Mouse (Mus musculus) hindbrain, embryonic 12.5 days (tissue): ENCODE measurements at regions not wholly inside any gene's neighbourhood (a gene's known extent, or its start where the extent isn't known, plus 50 kb on each side); places are given as distances from the start of the nearest gene placed in this dataset.
A peak's percentile ranks its signal among the peaks of the same experiment; 100 is the strongest.

Source experiments
- ATAC-seq: fragments of 200-750 bp; cut with Nextera tagmentation; 2 replicates; pipeline ENCODE4 v1.8.0; 2017; ENCODE audit warnings: moderate TSS enrichment; ENCODE audit not compliant: low FRiP score
- H3K27ac ChIP-seq: fragments of 300-500 bp; sonication (generic); 2 replicates; pipeline ENCODE4 v1.5.1; 2016; ENCODE audit warnings: mild to moderate bottlenecking
- H3K27me3 ChIP-seq: fragments of 300-500 bp; sonication (generic); 2 replicates; pipeline ENCODE4 v1.6.1; 2016; ENCODE audit warnings: mild to moderate bottlenecking
- H3K36me3 ChIP-seq: fragments of 300-500 bp; sonication (generic); 2 replicates; pipeline ENCODE4 v1.6.1; 2016; ENCODE audit warnings: mild to moderate bottlenecking
- H3K4me1 ChIP-seq: fragments of 300-500 bp; sonication (generic); 2 replicates; pipeline ENCODE4 v1.6.1; 2016
- H3K4me2 ChIP-seq: fragments of 300-500 bp; sonication (generic); replicated peaks from 2 replicates; pipeline ENCODE4 v1.6.1; 2016; ENCODE audit warnings: mild to moderate bottlenecking
- H3K4me3 ChIP-seq: fragments of 300-500 bp; sonication (generic); 2 replicates; pipeline ENCODE4 v1.5.1; 2016; ENCODE audit warnings: mild to moderate bottlenecking
- H3K9ac ChIP-seq: fragments of 300-500 bp; sonication (generic); 2 replicates; pipeline ENCODE4 v1.6.1; 2016; ENCODE audit warnings: mild to moderate bottlenecking, moderate library complexity
- H3K9me3 ChIP-seq: fragments of 300-500 bp; sonication (generic); replicated peaks from 2 replicates; pipeline ENCODE4 v1.6.1; 2016; ENCODE audit warnings: mild to moderate bottlenecking
- WGBS: fragments of 180-500 bp; shearing (Covaris S2); methylation state at CpG from one replicate; pipeline ENCODE4 v1.1.7; 2016; 5-methylcytosine and 5-hydroxymethylcytosine counted together

DNA sequence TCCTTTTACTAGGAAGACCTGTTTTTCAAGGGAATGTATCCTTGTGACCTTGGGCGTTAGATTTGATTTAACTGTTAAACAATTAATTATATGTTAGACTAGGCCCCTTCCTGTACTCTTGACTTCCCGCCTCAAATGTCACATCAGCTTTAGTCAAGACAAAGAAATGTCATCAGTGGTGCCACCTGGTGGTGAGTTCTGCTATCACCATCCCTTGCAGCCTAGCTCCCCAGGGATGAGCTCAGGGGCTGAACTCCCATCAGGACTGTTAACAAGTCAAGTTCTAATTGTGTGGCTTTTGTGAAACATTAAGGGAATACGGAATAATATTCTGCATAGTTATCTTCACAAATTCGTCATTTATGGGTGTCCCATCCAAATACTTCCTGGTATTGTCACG, 436.8 kb downstream of the Fut8 start:
- H3K36me3 ChIP-seq = no peaks in the 10 kb centered on the region
- no peak overlapping the region for H3K9ac ChIP-seq
- H3K27ac ChIP-seq = no peak overlapping the region
- 80% methylated on average over 5 of the region's 5 CpGs for WGBS
- H3K4me1 ChIP-seq = peaks cover 17% of the 10 kb centered on the region
- no peak overlapping the region for H3K4me3 ChIP-seq
- H3K4me2 ChIP-seq = no peak overlapping the region
- no peak for ATAC-seq
- H3K9me3 ChIP-seq = no peaks in the 10 kb centered on the region
- H3K27me3 ChIP-seq = no peaks in the 10 kb centered on the region

DNA sequence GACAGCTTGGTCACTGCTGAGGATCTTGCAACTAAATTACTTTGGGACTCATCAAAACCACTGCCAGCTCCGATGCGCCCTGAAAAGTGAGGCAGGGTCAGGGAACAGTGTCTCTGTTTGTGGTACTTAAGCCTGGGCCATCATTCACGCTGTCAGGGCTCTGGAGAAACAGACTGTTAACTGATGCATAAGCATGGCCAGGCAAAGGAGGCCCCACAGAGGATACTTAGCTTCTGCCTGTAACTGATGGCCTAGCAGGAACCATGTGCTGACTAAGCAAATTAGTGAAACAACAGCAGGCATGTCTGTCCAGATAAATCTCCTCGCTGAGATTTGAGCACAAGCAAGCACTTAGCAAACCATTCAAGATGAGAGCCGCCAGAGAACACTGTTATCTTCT, 440.1 kb downstream of the Fut8 start:
- Histone ChIP-seq H3K27me3 (no peaks in the 10 kb centered on the region), H3K4me3 (no peak overlapping the region), H3K27ac (peak overlapping the region; percentile 26; the same call in 1 of the 2 replicates), H3K9me3 (no peaks in the 10 kb centered on the region), H3K4me1 (peaks cover 11% of the 10 kb centered on the region), H3K36me3 (no peaks in the 10 kb centered on the region), H3K9ac (no peak overlapping the region), H3K4me2 (no peak overlapping the region)
- ATAC-seq = peak; percentile 67
- 40% methylated on average over 5 of the region's 5 CpGs for WGBS

DNA sequence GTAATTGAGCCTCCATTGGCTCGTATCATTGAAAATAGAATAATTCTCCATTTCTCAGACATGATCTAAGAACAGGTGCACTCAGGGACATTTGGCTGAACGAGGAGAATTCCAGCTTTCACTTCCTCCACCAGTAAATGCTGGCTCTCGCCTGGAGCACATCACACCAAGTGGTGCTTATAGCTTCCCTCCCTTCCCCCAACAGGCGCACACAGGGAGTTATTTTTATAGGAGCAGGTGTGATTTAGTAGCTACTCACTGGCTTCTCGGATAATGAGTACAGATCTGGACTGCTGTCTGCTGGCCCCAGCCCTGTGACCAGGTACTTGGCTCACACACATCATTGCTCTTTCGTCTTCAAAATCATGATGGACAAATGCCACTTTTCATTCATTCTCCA, 456.2 kb downstream of the Fut8 start:
- H3K4me3 ChIP-seq = no peak overlapping the region
- H3K27ac ChIP-seq = no peak overlapping the region
- H3K4me1 ChIP-seq = peaks cover 11% of the 10 kb centered on the region; the same call in 1 of the 2 replicates
- ATAC-seq = no peak
- no peak overlapping the region for H3K4me2 ChIP-seq
- WGBS = 72% methylated on average over 6 of the region's 6 CpGs
- H3K36me3 ChIP-seq = no peaks in the 10 kb centered on the region
- no peaks in the 10 kb centered on the region for H3K27me3 ChIP-seq
- H3K9me3 ChIP-seq = no peaks in the 10 kb centered on the region
- no peak overlapping the region for H3K9ac ChIP-seq

DNA sequence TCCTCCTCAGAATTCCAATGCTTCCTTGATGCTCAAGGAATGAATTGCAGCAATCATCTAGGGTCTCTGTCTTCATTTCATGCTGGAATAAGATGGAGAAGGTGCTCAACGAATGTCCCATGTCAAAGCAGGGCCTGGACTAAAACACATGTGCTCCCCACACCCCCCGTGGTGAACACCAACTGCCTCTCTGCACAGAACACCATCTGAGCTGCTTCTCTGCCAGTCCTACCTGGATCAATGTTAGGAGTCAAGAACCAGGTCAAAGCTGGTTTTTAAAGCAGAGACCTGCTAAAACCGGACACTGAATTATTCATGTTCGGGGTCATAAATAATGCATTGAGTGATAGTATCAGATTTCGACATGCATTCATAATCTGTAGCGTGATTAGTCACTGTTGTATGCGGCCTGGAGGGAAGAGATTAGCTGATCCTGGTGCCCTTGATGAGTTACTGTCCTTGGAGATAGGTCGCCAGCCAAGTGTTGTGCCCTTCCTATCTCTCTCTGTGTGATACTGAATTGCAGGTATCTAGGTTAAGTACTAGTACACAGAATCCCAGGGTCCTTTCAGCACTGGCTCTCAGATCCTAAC, 458.2 kb downstream of the Fut8 start:
- no peaks in the 10 kb centered on the region for H3K27me3 ChIP-seq
- H3K27ac ChIP-seq = no peak overlapping the region
- 61% methylated on average over 8 of the region's 8 CpGs for WGBS
- H3K4me2 ChIP-seq = no peak overlapping the region
- peaks cover 15% of the 10 kb centered on the region for H3K4me1 ChIP-seq
- no peak overlapping the region for H3K9ac ChIP-seq
- no peaks in the 10 kb centered on the region for H3K9me3 ChIP-seq
- no peaks in the 10 kb centered on the region for H3K36me3 ChIP-seq
- peak; percentile 68; the same call in 1 of the 2 replicates for ATAC-seq
- no peak overlapping the region for H3K4me3 ChIP-seq

DNA sequence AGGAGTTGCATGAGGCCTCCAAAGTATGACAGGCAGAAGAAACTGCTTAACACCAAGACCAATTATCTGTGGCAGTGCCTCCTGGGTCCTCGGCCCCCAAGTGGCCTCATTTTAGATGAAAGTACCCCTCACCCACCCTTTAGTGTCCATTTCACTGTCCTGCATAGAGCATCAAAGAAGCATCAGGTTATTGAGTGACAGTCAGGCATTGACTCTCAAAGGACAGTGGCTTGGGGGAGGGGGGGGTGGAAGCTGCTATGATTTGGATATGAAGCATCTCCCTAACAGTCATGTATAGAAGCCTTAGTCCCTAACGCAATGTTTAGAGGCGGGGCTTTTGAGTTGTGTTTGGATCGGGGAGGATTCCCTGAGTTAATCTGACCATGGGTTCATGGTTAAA, 458.7 kb downstream of the Fut8 start:
- ATAC-seq = peak; percentile 8; the same call in 1 of the 2 replicates
- H3K27me3 ChIP-seq = no peaks in the 10 kb centered on the region
- WGBS = 80% methylated on average over 4 of the region's 4 CpGs
- no peaks in the 10 kb centered on the region for H3K36me3 ChIP-seq
- H3K4me1 ChIP-seq = peaks cover 15% of the 10 kb centered on the region
- H3K27ac ChIP-seq = no peak overlapping the region
- no peak overlapping the region for H3K4me2 ChIP-seq
- no peak overlapping the region for H3K9ac ChIP-seq
- no peak overlapping the region for H3K4me3 ChIP-seq
- no peaks in the 10 kb centered on the region for H3K9me3 ChIP-seq

DNA sequence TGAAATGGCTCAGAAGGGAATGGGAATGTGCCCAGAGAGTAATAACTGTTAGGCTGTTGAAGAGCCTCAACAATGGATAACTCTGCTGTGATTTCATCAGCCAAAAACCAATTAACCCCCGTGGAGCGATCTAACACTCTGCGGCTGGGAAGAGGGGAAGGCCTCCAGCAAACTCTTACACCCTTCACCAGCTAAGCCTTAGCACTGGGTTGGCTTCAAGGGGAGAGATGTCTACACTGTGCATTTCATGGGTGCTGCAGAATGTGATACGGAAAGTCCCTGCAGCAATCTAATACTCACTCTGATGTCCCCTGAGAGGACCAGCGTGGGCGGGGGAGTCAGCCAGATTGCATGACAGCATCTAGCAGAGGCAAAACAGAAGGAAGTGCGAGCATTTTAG, 460.2 kb downstream of the Fut8 start:
- no peak overlapping the region for H3K4me3 ChIP-seq
- peaks cover 15% of the 10 kb centered on the region for H3K4me1 ChIP-seq
- no peak overlapping the region for H3K4me2 ChIP-seq
- no peaks in the 10 kb centered on the region for H3K9me3 ChIP-seq
- H3K27me3 ChIP-seq = no peaks in the 10 kb centered on the region
- H3K9ac ChIP-seq = no peak overlapping the region
- H3K27ac ChIP-seq = no peak overlapping the region
- no peaks in the 10 kb centered on the region for H3K36me3 ChIP-seq
- 62% methylated on average over 7 of the region's 7 CpGs for WGBS
- ATAC-seq = no peak

DNA sequence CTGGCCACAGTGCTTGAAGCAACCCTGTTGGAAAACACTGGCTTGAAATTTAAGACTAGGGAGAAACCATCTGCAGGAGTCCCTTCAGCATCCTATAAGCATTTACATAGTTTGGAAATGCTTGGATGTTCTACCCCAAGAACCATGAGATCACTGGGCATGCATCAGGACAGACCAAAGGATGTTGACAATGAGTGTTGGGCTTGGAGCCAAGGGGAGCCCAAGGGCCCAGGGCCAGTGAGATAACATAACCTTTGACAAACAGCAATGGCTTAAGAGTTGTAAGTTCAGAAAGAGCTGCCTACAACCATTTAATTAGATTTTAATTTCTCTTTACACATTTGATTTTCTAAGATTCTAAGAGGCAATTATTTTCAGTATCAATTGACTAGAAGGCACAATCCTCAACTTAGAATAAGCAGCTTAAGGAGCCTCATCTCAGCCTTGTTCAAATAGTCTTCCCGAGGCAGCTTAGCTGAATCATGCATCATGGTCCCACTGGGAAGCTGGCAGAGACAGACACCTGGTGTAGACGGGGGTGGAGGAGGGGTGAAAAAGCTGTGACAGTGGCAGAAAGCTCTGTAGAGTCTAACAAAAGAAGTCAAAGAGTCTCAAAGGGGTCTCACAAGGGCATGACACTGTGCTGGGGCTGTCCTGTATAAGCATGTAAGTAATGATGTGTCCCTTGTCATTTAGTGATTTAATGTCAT, 462.1 kb downstream of the Fut8 start:
- 22% methylated on average over 2 of the region's 2 CpGs for WGBS
- H3K4me1 ChIP-seq = peaks cover 15% of the 10 kb centered on the region
- ATAC-seq = no peak

DNA sequence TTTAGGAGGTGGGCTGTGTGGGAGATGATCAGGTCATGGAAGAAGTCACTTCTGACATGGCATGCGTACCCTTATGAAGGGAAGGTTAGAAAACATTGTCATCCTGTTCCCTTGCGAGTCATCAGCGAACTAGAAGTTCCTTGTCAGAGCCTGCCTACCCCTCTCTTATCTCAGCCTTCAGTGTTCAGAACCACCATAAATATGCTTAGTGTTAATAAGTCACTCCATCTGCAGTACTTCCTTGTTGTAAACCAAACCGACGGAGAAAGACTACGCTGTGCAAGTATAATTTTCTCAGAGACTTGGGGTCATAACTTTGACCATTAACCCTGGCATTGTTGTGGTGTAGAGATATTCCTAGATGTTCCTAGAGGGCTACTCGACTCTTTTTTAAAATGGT, 477.6 kb downstream of the Fut8 start:
- no peaks in the 10 kb centered on the region for H3K9me3 ChIP-seq
- no peak overlapping the region for H3K4me3 ChIP-seq
- no peak overlapping the region for H3K27ac ChIP-seq
- no peaks in the 10 kb centered on the region for H3K36me3 ChIP-seq
- ATAC-seq = no peak
- 72% methylated on average over 7 of the region's 7 CpGs for WGBS
- H3K9ac ChIP-seq = no peak overlapping the region
- H3K4me1 ChIP-seq = peaks cover 7% of the 10 kb centered on the region; the same call in 1 of the 2 replicates
- H3K4me2 ChIP-seq = no peak overlapping the region
- no peaks in the 10 kb centered on the region for H3K27me3 ChIP-seq

More for the DNA sequence above, 462.1 kb downstream of the Fut8 start:
- no peak overlapping the region for H3K27ac ChIP-seq
- no peaks in the 10 kb centered on the region for H3K36me3 ChIP-seq
- H3K4me2 ChIP-seq = no peak overlapping the region
- H3K4me3 ChIP-seq = no peak overlapping the region
- H3K9ac ChIP-seq = no peak overlapping the region
- H3K9me3 ChIP-seq = no peaks in the 10 kb centered on the region
- H3K27me3 ChIP-seq = no peaks in the 10 kb centered on the region

DNA sequence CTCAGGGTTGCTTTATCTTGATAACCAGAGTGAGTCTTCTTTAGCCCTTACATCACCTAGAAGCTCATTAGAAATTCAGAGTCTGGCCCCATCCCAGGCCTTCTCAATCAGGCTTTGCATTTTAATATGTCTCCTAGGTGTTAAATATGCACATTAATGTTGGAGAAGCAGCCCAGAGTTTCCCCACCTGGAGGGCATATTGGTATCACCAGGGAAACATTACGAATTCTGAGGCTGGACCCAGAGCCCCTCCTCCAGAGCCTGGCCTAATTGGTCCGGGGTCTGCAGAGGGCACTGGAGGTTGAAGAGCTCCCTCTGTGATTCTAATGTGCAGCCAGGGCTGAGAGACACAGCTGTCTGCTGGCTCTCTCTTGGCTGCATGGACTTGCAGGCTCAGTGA, 478.1 kb downstream of the Fut8 start:
- Histone ChIP-seq H3K27ac (0 out of 2 replicates have a peak overlapping the region, but pooled peaks have one; percentile 12), H3K4me2 (no peak overlapping the region), H3K9me3 (no peaks in the 10 kb centered on the region), H3K9ac (no peak overlapping the region), H3K36me3 (no peaks in the 10 kb centered on the region), H3K4me3 (no peak overlapping the region), H3K27me3 (no peaks in the 10 kb centered on the region), H3K4me1 (peaks cover 7% of the 10 kb centered on the region; the same call in 1 of the 2 replicates)
- WGBS = 18% methylated on average over 2 of the region's 2 CpGs
- peak; percentile 90 for ATAC-seq

DNA sequence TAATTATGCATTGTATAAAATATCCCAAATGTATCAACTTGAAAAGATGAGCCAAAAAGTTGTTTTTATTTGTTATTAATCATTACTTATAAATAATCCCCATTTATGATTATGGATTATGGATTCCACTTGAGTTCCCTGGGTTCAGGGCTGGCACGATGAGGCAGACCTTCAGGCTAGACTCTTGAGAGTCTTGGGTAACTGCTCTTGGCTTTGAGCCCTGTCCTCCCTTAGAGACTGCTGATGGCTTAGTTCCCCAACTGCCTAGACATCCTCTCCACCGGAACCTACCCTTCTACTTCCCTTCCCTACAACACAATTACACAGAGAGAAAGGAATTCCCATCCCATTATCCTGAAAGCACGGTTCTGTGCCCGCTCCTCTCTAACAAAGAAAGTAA, 466.3 kb upstream of the Gm6657 start:
- Histone ChIP-seq H3K9ac (no peak overlapping the region), H3K4me2 (no peak overlapping the region), H3K9me3 (no peaks in the 10 kb centered on the region), H3K4me1 (no peaks in the 10 kb centered on the region), H3K36me3 (no peaks in the 10 kb centered on the region), H3K27me3 (no peaks in the 10 kb centered on the region), H3K4me3 (no peak overlapping the region), H3K27ac (no peak overlapping the region)
- WGBS = 48% methylated on average over 4 of the region's 4 CpGs
- ATAC-seq = no peak

DNA sequence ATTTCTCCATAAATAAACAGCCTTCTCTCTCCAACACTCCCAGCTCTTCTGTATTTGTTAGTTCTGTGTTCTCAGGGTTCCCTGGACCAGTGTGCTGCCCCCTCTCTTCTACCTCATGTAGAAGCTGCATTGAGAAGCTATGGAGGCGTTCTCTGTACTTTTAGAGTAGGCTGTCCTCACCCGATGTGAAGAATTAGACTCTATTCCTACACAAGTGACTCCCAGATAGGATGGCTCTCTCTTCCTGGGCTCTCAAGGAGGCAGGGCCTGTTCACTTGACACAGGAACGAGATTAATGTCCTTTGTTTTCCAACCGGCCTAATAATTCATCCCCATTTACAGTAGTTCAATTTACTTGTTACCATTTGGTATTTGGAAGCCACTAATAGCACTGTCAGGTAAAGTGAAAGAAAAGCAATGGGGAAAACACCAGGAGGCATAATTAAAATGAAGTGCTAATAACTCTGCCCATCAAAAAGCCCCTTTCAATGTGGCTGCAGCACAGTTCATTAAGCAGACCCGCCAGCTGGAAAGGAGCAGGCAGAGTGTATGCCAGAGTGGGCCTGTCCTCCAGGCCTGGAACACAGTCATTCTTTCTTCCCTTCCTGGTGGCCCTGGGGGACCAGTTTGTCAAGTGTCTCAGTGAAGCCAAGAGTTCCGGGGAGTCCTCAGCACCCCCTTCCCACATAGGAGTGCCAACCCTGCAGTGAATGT, 454.8 kb upstream of the Gm6657 start:
- no peak overlapping the region for H3K4me3 ChIP-seq
- peak; percentile 72 for ATAC-seq
- peak overlapping the region; percentile 52 for H3K27ac ChIP-seq
- H3K27me3 ChIP-seq = no peaks in the 10 kb centered on the region
- WGBS = 50% methylated on average over 6 of the region's 6 CpGs
- no peak overlapping the region for H3K4me2 ChIP-seq
- H3K9me3 ChIP-seq = no peaks in the 10 kb centered on the region
- H3K4me1 ChIP-seq = peaks cover 8% of the 10 kb centered on the region
- H3K36me3 ChIP-seq = no peaks in the 10 kb centered on the region
- H3K9ac ChIP-seq = no peak overlapping the region

DNA sequence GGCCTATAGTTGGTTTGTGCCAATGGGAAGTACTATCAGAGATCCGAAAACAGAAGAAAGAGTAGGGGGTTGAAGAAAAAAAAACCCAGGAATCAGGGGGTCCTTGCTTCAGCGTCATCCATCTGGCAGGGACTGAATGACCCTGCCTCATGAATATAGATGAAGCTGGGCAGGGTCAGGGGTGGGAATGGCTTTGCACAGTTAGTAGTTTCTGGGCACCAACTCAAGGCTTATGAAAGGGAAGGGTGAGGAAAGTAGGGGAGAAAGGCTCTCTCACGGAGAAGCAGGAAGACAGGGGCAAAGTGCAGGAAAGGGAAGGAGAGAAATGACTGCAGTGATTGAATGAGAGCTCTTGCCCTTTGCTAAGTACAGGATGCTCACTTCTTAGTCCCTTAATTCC, 451.3 kb upstream of the Gm6657 start:
- Histone ChIP-seq H3K4me1 (peaks cover 8% of the 10 kb centered on the region), H3K27ac (no peak overlapping the region), H3K4me2 (no peak overlapping the region), H3K4me3 (no peak overlapping the region), H3K9ac (no peak overlapping the region), H3K27me3 (no peaks in the 10 kb centered on the region), H3K36me3 (no peaks in the 10 kb centered on the region), H3K9me3 (no peaks in the 10 kb centered on the region)
- ATAC-seq = no peak
- WGBS = 24% methylated on average over 3 of the region's 3 CpGs
